Mouse (Mus musculus): ENCODE data around the gene Siae. TPM values are rescaled to one million over a fixed set of nuclear protein-coding genes. Genes with fewer than 3 reads are reported as not detected.

The Siae gene
- total and polyA plus RNA-seq, 2 experiments, result 17.4 to 27.5 TPM

DNA sequence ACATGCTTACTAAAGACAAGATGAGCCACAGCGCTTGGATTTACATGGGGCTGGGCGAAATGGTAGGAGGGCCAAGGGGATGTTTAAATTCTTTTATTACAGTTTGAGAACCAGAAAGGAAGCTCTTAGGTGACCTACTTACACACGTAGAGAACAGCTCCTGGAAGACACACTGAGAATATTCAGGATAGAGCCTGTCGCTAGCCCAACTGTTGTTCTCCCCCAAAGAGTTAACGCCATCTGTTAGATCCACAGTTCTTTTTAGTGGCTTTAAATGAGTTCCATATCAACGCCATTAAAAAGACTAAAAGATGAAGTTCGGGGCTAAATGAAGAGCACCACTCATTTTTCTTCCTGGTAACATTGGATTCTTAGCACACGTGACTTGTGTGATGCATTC lies 36.5 kb upstream of the Siae start:
- WGBS, result 98% methylated on average over 8 of the region's 8 CpGs
- TF ChIP-seq POLR2A (IDR thresholded peaks at IDR 0.05; ENCODE audit: extremely low read depth, insufficient read depth, low read length), result no peak
- no peak for TF ChIP-seq CTCF (IDR thresholded peaks at IDR 0.05; ENCODE audit: low read depth, low read length)
- no peak overlapping the region for H3K27ac ChIP-seq (replicated peaks; ENCODE audit: insufficient read depth, low read depth, low read length)

GRCm38 (mm10) chr9:37519995-37520394 lies 35.5 kb upstream of the Siae start:
- peaks cover 18% of the 10 kb centered on the region for H3K36me3 ChIP-seq (ENCODE audit: control insufficient read depth, insufficient read depth, low read length)
- no peaks in the 10 kb centered on the region for H3K27me3 ChIP-seq (ENCODE audit: control insufficient read depth, insufficient read depth, low read length)
- no peak overlapping the region for H3K4me3 ChIP-seq (ENCODE audit: insufficient read depth, low read depth, low read length)
- no peak for DNase-seq (ENCODE audit: extremely low read depth, low read depth, low spot score)
- no peaks in the 10 kb centered on the region for H3K4me1 ChIP-seq (ENCODE audit: control insufficient read depth, insufficient read depth, low read length)
- no peak for TF ChIP-seq CTCF (IDR thresholded peaks at IDR 0.05; ENCODE audit: low read depth, low read length)
- TF ChIP-seq POLR2A (IDR thresholded peaks at IDR 0.05; ENCODE audit: extremely low read depth, insufficient read depth, low read length), result no peak
- 66% methylated on average over 2 of the region's 2 CpGs for whole genome bisulfite sequencing
- H3K27ac ChIP-seq (replicated peaks; ENCODE audit: insufficient read depth, low read depth, low read length), result no peak overlapping the region
- no peaks in the 10 kb centered on the region for H3K79me2 ChIP-seq (ENCODE audit: control insufficient read depth, insufficient read depth, low read length)
- H3K9ac ChIP-seq (ENCODE audit: low read depth, low read length), result no peak overlapping the region

More for the DNA sequence above, 36.5 kb upstream of the Siae start:
- no peaks in the 10 kb centered on the region for H3K27me3 ChIP-seq (ENCODE audit: control insufficient read depth, insufficient read depth, low read length)
- H3K4me3 ChIP-seq (ENCODE audit: insufficient read depth, low read depth, low read length), result no peak overlapping the region
- DNase-seq (ENCODE audit: extremely low read depth, low read depth, low spot score), result no peak
- no peaks in the 10 kb centered on the region for H3K79me2 ChIP-seq (ENCODE audit: control insufficient read depth, insufficient read depth, low read length)
- H3K4me1 ChIP-seq (ENCODE audit: control insufficient read depth, insufficient read depth, low read length), result no peaks in the 10 kb centered on the region
- H3K9ac ChIP-seq (ENCODE audit: low read depth, low read length), result no peak overlapping the region
- H3K36me3 ChIP-seq (ENCODE audit: control insufficient read depth, insufficient read depth, low read length), result peaks cover 18% of the 10 kb centered on the region

DNA sequence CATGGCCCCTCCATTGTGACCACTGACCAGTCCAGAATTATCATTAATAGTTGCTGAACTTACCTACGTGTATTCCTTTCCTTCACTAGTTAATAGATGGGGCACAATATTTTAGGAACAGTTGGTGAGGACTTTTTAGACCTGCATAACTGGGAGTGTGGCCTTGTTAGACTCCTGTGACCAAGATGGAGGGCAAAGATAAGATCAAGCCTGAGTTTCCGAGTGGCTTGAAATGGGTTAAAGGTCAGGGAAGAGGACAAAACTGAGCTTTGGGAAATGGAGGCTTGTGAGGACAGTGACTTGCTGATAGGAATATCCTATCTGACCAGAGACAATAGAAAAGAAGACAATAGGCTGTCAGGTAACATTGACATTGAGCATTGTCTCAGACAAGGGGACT lies 30.0 kb upstream of the Siae start:
- no peaks in the 10 kb centered on the region for H3K4me1 ChIP-seq (ENCODE audit: control insufficient read depth, insufficient read depth, low read length)
- peaks cover 10% of the 10 kb centered on the region for H3K36me3 ChIP-seq (ENCODE audit: control insufficient read depth, insufficient read depth, low read length)
- WGBS, result 62% methylated on average over 2 of the region's 2 CpGs
- no peak overlapping the region for H3K4me3 ChIP-seq (ENCODE audit: insufficient read depth, low read depth, low read length)
- no peak for DNase-seq (ENCODE audit: extremely low read depth, low read depth, low spot score)
- no peak for TF ChIP-seq CTCF (IDR thresholded peaks at IDR 0.05; ENCODE audit: low read depth, low read length)
- no peak for TF ChIP-seq POLR2A (IDR thresholded peaks at IDR 0.05; ENCODE audit: extremely low read depth, insufficient read depth, low read length)
- no peaks in the 10 kb centered on the region for H3K79me2 ChIP-seq (ENCODE audit: control insufficient read depth, insufficient read depth, low read length)
- H3K27ac ChIP-seq (replicated peaks; ENCODE audit: insufficient read depth, low read depth, low read length), result no peak overlapping the region
- H3K9ac ChIP-seq (ENCODE audit: low read depth, low read length), result no peak overlapping the region
- H3K27me3 ChIP-seq (ENCODE audit: control insufficient read depth, insufficient read depth, low read length), result no peaks in the 10 kb centered on the region

DNA sequence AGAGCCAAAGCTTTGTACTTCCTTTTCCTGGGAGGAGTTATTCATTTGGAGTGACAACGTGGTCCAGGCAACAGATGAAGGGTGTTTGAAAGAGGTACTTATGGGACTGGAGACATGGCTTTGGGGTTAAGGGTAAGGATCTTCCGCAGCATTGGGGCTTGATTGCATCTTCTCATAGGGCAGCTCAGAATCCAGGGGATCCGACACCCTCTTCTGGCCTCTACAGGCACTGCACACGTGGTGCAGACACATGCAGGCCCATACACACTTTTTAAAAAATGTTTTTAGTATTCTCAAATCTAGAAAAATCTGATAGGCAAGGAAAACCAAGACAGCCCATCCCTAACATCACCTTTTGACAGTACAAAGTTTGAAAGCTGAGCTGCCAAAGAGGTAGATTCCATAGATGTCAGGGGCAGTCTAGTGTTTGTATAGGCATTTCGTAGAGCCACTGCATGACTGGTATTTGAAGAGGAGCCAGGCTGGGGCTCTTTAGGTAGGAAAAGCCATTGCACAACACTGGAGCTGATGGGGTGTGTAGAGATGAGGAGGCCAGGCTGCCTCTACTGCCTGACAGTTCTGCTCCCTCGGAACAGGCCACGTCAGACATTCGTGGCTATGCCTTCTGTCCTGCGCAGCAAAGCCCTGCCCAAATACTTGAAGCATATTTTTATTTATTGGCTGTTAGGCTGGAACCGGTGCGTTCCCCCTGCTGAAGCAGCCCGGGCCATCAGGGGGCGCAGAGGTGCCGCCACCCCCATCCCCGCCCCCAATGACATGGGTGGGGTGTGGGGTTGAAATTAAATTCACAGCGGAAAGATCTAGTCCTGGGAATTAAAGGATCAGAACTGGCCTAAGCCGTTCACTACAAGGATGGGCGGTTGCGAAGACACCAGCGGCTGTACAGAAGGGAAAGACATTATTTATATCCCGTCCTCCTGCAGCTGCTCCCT lies 28.8 kb upstream of the Siae start:
- H3K79me2 ChIP-seq (ENCODE audit: control insufficient read depth, insufficient read depth, low read length), result no peaks in the 10 kb centered on the region
- H3K4me1 ChIP-seq (ENCODE audit: control insufficient read depth, insufficient read depth, low read length), result peaks cover 4% of the 10 kb centered on the region; the same call in 1 of the 2 replicates
- no peak overlapping the region for H3K27ac ChIP-seq (replicated peaks; ENCODE audit: insufficient read depth, low read depth, low read length)
- peak overlapping the region; percentile 0; the same call in 1 of the 2 replicates for H3K4me3 ChIP-seq (ENCODE audit: insufficient read depth, low read depth, low read length)
- peak overlapping the region; percentile 48; the same call in 1 of the 2 replicates for H3K9ac ChIP-seq (ENCODE audit: low read depth, low read length)
- DNase-seq (ENCODE audit: extremely low read depth, low read depth, low spot score), result no peak
- TF ChIP-seq CTCF (IDR thresholded peaks at IDR 0.05; ENCODE audit: low read depth, low read length) (peak; percentile 37), POLR2A (IDR thresholded peaks at IDR 0.05; ENCODE audit: extremely low read depth, insufficient read depth, low read length) (no peak)
- H3K27me3 ChIP-seq (ENCODE audit: control insufficient read depth, insufficient read depth, low read length), result no peaks in the 10 kb centered on the region
- WGBS, result 44% methylated on average over 21 of the region's 21 CpGs
- H3K36me3 ChIP-seq (ENCODE audit: control insufficient read depth, insufficient read depth, low read length), result peaks cover 10% of the 10 kb centered on the region

DNA sequence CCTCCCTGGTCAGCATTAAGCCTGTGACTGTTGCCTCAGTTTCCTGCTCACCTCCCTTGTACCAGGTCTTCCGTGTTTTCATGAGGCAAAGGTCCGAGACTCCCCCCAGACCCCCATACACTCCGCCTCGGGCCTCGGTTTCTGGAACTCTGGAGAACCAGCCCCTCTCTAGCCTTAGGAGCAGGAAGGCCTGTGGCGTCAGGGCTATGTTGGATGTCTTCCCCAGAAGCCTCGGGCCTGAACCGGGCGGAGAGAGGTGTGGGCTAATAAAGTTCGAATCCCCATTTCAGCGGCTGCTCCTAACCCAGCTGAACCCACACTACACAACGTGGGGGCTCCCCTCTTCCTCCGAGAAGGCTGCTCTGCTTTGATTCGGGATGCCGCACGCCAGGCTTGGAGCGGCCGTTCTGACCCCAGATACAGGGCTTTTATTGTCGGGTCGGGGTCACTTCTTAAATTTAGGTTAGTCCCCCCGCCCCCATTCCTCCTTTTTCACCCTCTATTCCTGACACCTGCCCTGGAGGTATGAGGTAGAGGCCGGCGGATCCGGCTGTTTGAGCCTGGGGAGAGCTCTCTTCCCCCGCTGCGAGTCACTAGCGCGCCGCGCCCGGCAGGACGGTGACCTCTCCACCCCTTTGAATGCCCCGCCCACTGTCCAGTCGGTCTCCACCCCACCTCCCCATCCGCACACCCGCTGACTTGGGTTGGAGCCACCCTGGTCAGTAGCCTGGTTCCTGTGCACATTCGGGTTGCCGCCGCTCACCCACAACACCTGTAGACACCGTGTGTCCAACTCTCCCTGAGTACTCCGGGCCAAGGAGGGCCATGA lies 27.9 kb upstream of the Siae start, which contains the start of gene Esam:
Gene Esam, plus strand, starts transcription at position 683 of the 829 bp plus-strand sequence.
- H3K9ac ChIP-seq (ENCODE audit: low read depth, low read length), result peak within 1 kb of the TSS; percentile 72
- peaks cover 4% of the 10 kb centered on the region; the same call in 1 of the 2 replicates for H3K4me1 ChIP-seq (ENCODE audit: control insufficient read depth, insufficient read depth, low read length)
- WGBS, result 4% methylated on average over 41 of the region's 41 CpGs
- peak within 1 kb of the TSS; percentile 76 for H3K4me3 ChIP-seq (ENCODE audit: insufficient read depth, low read depth, low read length)
- no peaks in the 10 kb centered on the region for H3K79me2 ChIP-seq (ENCODE audit: control insufficient read depth, insufficient read depth, low read length)
- TF ChIP-seq POLR2A (IDR thresholded peaks at IDR 0.05; ENCODE audit: extremely low read depth, insufficient read depth, low read length) (peak; percentile 71; the same call in 1 of the 2 replicates), CTCF (IDR thresholded peaks at IDR 0.05; ENCODE audit: low read depth, low read length) (0 out of 2 replicates have a peak, but pooled peaks have one; percentile 5)
- peak; percentile 62 for DNase-seq (ENCODE audit: extremely low read depth, low read depth, low spot score)
- H3K36me3 ChIP-seq (ENCODE audit: control insufficient read depth, insufficient read depth, low read length), result peaks cover 7% of the 10 kb centered on the region; the same call in 1 of the 2 replicates
- H3K27me3 ChIP-seq (ENCODE audit: control insufficient read depth, insufficient read depth, low read length), result no peaks in the 10 kb centered on the region
- H3K27ac ChIP-seq (replicated peaks; ENCODE audit: insufficient read depth, low read depth, low read length), result peak within 1 kb of the TSS; percentile 90

Data from liver, adult 2 months (tissue).